Mouse (Mus musculus) heart, adult 9 months (tissue): ENCODE data around the gene Dync1i2.

Experiments
- DNase-seq, 2 experiments: peaks; one replicate each; pipeline ENCODE4 v3.0.0; 2022; ENCODE audit warnings: low spot score in 2 of 2

Gene Dync1i2

DNA sequence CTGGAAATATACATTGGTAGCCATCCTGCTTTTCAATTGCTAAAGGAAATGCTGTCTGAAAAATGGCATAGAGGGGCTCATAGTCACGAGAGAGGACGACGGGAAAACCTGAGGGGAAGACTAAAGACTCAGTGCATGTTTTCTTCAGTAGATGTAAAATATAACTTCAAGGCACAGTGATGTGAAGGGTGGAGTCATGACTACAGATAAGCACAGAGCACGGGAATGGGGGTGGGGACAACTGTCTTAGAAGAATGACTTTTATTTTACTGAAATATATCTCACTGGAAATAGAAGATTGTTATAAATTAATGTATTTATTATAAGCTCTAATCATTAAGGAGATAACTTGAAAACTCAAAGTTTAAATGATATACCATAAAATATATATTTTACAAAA lies 58.6 kb downstream of the Dync1i2 start:
- no peak for DNase-seq

DNA sequence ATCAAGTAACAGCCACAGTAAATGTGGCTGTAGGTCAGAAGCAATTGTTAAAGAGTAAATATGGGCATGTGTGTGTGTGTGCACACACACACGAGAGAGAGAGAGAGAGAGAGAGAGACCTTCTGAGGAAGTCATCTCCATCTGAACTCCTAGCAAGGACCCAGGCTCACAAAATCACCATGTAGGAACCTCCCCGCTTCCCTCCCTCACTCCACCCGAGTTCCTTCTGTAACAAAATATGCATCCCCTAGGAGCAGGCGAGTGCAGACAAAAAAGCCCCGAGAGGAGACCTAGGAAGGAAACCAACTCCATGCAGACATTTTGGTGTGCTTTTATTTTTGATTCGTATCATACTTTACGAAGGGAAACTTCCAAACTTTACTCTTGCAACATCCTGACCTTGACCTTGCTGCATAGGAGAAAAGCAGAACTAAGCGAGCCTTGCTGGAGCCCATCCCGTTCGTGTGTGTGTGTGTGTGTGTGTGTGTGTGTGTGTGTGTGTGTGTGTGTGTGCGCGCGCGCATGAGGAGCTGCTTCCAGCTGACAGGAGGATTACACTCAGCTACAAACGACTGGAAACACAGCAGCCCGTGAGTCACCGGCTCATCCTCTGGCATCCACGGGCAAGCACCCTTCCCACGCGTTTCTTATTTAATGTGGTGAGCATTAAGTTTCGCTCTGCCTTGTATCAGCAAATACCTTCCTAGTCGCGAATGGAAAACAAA lies 62.6 kb downstream of the Dync1i2 start:
- peak; percentile 17 to 32 for DNase-seq

DNA sequence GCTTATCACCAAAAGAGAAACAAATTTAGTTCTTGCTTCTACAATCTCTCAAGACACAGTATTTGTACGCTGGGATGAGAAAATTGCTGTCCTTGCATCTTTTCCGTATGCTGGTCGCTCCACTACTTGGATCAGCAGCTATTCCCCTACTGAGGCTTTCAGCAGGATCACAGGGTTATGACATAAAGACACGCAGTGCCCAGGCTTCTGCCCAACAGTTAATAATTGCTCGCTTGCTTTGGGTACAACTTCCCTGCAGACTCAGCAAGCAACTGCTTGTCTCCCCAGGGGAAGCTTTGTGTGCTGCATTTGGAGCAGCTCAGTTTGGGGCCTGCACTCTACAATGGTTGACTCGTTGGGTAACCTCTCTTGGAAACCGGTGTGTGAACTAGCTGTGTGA lies 64.2 kb downstream of the Dync1i2 start:
- no peak for DNase-seq

DNA sequence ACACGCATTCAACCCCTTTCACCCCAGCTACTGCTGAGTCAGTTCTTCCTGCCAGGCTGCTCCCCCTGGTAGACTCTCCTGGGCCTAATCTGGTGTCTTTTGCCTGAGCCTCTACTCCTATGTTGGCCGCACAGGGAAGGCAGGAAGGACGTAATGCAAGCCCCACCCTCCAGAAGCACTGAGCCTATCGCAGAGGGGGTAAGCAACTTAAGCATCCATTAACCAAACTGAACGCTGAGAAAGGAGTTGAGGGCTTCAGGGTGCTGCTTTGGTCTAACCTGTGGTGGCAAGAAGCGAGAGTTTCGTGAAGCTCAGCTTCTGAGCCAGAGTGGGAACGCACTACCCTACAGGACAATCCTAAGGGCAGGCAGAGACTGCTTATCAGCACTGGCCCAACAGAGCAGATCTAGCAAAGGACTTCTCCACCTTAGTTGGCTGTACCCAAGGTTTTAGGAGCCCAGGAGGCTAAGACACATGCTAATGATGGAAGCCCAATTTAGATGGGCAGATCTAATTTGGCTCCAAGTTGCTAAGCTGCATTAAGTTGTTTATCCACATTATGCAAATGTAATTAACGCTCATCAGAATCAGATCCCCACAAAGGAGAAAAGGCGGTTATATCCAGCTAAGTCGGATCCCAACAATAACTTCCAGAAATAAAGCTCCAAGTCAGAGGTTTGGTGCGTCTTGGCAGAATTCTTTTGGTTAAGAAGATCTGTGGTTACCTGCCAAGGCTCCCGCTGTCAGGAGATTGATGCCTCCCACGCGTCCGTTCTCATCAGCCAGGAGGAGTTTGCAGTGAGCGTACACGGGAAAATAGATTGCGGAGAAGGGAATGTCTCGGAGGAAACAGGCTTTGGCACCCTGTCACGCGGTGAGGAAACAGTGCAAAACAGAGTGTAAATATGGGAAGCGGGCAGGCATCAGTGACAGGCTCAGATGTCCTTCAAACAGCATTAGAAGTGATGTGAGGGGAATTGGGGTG lies 67.6 kb downstream of the Dync1i2 start:
- DNase-seq, result no peak

DNA sequence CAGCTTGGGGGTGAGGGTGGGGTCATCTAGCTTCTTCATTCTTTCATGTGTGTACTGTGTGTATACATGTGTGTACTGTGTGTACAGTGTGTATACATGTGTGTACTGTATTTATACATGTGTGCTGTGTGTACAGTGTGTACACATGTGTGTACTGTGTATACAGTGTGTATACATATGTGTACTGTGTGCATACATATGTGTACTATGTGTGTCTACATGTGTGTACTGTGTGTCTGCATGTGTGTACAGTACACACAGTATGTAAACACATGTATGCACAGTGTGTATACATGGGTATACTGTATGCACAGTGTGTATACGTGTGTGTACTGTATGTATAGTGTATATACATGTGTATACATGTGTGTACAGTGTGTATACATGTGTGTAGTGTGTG lies 70.5 kb downstream of the Dync1i2 start:
- DNase-seq, result no peak

DNA sequence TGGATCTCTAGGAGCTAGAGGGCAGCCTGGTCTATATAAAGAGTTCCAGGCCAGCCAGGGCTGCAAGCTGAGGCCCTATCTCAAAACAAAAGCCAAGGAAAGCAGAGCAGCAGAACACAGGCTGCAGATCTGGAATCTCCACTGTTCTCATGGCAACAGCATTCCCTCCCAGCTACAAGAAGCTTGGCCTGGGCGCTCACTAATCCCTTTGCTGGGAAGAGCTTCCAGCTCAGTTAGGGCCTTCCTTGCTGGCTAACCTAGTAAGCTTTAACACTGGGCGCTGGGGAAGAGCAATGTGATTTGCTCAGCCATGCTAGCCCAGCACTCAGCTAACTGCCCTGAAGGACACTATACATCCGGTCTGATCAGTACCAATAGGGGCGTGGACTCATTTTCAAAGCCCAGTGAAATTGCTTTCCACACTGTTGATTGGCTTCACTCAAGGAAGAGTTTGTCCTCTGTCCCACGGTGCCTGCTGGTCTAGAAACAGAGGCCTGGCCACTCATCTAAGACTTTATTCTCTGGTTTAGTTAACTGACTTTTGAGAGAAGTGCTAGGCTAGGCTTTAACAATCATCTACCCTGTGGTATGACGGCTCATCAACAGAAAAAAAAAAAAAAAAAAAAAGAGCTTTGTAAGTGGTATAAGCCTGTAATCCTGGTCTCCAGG lies 78.7 kb downstream of the Dync1i2 start:
- DNase-seq, result no peak

DNA sequence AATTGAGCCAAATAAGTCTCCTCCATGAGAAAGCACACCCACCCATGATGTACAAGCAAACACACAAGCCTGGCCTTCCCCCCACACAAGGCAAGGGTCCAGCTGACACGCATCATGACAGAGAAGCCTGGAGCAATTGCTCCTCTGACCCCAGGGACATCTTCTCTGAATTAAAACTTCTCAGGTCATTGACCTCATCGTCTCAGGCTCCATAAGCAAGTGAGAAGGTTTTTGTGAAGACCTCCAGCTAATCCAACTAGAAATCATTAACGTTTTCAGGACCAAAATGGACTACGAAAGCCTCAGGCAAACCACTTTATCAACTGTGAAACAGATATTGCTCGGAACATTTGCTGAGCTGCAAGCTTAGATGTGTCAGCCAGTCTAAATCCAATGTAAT lies 80.1 kb downstream of the Dync1i2 start:
- no peak for DNase-seq

DNA sequence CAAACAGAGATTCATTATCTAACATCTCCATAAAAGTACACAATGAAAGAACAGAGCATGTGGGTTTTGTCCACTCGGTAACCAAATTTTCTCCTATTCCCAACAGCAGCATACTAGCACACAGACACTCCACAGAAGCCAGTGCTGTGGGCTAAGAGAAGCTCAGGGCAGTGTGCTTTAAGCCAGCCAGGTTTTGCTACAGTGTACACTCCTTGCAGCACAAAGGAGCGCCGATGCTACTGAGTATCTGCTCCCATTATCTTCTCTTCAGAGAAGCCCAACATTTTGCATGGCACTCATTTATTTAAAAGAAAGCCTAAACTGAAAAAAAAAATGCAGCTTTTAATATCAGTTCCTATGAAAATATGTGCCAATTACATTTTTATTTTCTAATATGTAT lies 82.5 kb downstream of the Dync1i2 start:
- DNase-seq, result no peak

DNA sequence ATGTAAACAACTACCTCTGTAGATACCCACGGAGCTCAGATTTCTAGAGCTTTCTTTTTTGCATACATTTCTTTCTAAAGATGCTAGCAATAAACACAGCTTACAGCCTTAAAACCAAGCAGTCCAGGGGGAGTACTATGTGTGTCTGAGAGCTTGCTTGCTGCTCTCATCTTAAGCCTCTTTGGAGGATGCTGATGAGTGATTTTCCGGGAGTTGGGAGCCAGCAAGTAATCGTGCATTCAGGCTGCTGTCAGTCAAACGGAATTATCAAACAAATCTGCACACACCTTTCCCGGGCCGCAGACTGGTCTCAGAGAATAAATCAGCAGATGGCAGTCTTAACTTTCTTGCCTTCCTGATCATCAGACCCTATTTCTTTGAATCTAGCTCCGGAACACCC lies 83.0 kb downstream of the Dync1i2 start:
- no peak for DNase-seq

DNA sequence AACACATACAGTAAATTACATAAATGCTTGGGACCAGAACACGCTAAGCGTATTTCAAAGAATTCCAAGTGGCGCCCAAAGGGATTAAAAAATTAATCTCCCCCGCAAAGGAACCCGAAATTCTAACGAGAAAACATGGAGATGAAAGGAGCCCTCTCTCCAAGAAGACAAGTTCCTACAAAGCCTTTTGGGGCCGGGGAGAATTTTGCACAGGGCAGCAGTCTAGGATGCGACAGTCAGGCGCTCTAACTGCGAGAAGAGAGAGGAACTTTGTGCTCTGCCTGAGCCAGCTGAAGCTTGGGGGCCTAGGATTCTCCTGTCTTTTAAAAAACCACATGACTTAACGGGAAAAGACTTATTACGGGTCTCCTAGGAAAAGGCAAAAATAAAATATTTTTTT lies 84.3 kb downstream of the Dync1i2 start:
- DNase-seq, result no peak

DNA sequence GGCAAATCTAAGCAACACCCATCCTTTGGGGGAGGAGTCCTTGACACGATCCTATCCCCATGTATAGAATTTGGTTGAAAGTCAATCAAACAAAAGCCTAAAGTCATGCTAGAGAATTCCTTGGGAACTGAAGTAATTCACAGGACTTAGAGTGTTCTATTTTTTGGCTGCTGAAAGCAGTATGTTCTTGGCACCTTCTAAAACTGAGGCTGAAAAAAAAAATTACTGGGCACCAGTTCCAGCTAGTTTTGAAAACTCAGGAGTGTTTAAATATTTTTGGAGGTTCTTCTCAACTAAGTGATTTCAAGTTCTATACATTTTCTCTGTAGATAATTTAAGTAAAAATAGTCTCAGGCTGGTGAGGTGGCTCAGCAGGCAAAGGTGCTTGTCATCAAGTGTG lies 86.0 kb downstream of the Dync1i2 start:
- no peak for DNase-seq

DNA sequence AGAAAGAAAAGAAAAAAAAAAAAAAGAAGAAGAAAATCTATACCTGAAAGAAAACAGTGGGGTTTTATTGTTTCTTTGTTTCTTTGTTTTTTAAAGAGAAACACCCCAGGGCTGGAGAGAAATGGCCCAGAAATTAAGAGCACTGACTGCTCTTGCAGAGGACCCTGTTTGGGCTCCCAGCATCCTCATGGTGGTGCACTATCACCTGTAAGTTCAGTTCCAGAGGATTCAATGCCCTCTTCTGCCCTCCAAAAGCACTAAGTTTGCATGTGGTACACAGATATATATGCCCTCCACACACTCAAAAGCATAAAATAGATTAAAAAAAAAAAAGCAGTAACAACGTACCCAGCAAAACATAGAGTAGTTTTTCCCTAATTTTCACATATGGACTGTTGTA lies 87.2 kb downstream of the Dync1i2 start:
- DNase-seq, result no peak

DNA sequence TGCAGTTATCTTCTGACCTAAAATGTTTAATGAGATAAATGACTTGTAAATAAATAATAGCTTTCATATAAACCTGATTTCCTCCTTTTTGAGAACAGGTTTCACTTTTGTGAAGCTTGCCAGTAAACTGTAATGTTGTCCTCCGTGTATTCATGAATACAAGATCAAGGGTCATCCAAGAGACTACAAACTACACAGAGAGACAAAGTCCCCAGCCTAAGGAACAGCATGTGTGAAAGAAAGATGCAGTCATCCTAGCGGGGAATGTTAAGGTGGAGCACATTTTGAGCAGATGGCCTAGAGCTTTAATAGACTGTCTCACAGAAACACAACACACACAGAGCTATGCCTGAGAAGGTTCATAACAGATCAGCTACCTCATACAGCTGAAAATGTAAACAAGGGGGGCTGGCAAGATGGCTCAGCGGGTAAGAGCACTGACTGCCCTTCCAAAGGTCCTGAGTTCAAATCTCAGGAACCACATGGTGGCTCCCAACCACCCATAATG lies 90.7 kb downstream of the Dync1i2 start:
- DNase-seq, result no peak

DNA sequence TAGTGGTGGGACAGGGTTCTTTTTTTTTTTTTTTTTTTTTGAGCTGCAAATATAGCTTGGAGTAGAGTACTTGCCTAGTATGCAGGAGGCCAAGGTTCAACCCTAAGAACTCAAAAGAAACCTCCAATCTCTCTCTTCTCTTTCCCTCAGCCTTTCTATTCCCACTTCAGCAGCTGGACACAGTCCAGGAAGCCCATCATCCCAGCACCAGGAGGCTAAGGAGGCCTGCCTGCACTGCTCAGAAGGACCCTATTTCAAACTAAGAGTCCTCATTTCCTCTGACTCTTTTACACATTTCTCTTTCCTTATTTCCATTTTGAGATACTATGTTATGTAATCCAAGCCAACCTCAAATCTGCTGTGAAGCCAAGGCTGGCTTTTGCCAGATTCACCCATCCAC lies 91.7 kb downstream of the Dync1i2 start:
- no peak for DNase-seq

DNA sequence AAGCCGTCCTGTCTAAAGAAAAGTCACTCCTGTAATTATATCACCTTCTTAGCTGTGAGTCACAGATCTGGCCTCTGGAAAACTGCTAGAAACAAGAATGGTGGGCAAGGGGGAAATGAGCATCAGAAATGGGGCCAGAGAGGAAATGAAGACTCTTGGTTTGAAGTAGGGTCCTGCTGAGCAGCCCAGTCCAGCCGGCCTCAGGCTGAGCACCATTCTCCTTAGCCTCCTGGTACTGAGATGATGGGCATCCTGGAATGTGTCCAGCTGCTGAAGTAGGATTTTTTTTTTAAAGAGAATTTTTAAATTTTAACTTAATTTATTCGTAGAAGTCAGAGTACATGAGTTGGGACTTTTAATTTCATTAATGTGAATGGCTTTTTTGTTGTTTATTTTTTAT lies 93.3 kb downstream of the Dync1i2 start:
- DNase-seq, result no peak

DNA sequence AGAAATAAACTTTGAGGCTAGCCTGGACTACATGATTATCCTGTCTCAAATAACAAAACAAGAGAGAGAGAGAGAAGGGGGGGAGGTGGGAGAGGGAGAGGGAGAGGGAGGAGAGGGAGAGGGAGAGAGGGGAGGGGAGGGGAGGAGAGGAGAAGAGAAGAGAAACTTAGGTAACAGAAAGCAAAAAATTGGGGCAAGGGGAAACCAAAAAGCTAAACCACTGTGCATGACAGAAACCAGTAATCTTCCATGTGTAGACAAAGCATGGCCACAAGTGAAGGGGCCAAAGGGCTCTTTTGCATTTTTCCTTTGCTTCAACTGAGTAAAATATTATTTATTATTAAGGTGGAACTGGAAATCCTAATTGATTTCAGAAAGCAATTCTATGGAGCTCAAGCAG lies 94.9 kb downstream of the Dync1i2 start:
- no peak for DNase-seq

DNA sequence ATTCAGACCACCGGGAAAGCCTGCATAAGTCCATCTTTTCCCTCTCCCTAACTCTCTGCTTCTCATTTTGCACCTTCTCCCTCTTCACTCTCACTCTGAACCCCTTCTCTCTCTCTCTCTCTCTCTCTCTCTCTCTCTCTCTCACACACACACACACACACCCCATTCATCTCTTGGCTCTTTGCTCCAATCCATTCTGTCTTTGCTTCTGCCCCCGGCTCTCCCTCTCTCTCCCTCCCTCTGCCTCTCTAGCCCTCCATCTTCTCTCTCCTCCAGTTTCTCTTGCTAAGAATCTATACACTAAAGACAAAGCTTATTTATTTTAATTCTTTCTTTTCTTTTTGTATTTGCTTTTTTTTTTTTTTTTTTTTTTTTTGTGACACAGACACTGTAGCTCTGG lies 98.2 kb downstream of the Dync1i2 start:
- DNase-seq, result no peak

DNA sequence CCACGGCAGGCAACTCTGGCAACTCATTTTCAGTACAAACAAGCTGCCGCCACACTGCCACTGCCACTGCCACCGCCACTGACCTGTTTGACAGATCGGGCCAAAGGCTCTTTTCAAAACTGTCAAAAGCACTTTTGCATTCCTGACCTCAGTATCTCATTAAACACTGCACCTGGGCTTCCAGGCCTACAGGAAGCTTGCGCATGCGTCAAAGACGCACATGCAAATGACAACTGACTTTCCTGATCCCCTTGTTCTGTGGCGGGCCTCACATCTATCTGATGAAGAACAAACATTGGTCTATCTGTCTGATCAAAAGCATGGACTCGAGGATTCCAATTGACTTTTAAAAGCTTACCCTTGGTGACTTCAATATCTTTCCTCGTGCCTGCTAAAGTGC lies 100.6 kb downstream of the Dync1i2 start:
- DNase-seq, result no peak
